Mouse (Mus musculus): Measurements from ENCODE around the gene Slc8a3. TPM values are rescaled to one million over a fixed set of nuclear protein-coding genes. Genes with fewer than 3 reads are reported as not detected.
A peak's percentile ranks its signal among the peaks of the same experiment; 100 is the strongest.

The Slc8a3 gene
- polyA plus RNA-seq, 1 experiment from 2014 or later: 0.03 TPM

DNA sequence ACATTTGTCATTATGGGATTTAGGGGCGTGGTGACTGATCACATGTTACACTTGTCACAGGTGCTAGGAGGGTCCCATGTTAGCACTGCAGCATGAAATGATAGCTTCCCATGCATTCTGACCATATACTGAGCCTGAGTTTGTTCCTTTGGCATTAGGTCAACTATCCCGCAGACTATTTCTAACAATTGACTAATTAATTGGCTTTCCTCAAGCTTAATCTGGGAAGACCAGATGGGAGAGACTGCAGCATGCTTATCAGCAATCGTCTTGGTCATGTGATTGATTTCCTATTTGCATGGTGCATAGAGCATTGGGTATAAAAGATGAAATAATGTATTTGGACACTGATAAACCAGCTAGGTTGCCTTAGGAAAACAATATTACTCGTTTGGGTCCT is 91.9 kb downstream of the Slc8a3 start:
- DNase-seq (ENCODE audit: low spot score): no peak

GRCm38 (mm10) chr12:81237158-81237557 is 95.8 kb downstream of the Slc8a3 start:
- DNase-seq (ENCODE audit: low spot score): no peak

DNA sequence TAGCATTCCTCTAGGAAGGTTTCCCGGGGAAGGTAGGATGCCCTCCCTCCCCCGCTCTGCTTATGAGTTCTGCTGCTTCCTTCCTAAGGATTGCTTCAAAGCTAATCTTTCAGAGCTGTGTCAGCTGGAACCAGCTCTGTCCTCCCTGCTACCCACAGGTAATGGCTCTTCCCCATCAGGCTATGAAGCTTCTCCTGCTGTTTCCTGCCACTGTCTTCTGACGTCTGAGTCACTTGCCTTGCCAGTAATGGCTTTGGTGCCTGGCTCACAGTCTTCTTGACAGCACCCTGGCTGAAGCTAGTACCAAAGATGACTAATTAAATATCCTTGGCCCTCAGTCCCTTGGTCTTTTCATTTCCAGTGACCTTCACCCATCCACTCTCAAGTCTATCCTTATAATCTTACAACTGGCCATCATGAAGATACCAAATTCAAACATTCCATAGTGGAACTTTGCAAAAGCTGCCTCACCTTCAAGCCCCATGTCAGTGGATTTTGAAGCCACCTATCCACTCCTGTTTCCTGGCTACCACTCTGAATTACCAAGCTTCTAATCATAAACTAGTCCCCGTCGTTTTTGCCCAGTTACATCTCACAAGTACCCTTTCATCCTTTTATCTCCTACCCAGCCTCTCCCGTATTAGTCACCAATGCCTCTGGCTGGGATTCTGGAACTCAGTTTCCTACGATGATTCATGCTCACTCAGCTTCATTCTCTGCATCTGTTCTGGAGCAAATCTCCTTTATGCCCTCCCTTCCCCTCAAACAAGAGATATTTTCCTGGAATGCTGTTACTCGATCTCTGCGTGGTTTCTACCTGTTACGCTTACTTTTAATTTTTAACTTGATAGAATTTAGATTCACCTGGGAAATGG is 97.3 kb downstream of the Slc8a3 start:
- DNase-seq (ENCODE audit: low spot score): no peak

GRCm38 (mm10) chr12:81233746-81234380 is 99.1 kb downstream of the Slc8a3 start:
- DNase-seq (ENCODE audit: low spot score): no peak

- no peak for DNase-seq (ENCODE audit: low spot score)
These were observed 105.1 kb downstream of the Slc8a3 start for GRCm38 (mm10) chr12:81227767-81228460.

- no peak for DNase-seq (ENCODE audit: low spot score)
These were observed 106.4 kb downstream of the Slc8a3 start for GRCm38 (mm10) chr12:81226590-81226989.

DNA sequence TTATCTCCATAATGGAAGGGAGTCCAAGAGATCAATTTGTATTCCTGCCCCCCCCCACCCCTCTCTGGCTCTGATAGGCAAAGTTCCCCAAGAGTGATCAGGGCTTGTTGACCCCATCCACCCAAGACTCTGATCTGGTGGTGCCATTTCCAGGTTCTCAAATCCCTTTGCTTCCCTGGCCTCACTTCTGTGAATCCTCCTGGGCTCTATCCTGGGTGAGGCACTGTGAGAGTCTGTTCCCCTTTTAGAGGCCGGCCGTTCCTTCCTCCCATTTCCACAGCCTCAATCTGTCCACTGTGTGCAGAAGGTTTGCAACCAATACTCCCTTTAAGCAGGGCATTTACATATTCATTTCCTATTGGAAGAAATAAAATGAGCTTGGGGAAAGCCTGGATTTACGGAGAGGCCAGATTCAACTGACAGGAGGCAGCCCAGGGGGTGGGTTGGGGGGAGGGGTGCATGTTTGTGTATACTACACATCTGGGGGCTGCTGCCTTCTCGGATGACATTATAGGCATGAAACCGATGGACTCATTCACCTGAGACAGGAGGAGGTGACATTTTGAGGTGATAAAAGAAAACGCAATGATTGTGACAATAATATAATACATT is 106.9 kb downstream of the Slc8a3 start:
- no peak for DNase-seq (ENCODE audit: low spot score)

- DNase-seq (ENCODE audit: low spot score): no peak
These were observed 108.1 kb downstream of the Slc8a3 start for GRCm38 (mm10) chr12:81224843-81225242.

DNA sequence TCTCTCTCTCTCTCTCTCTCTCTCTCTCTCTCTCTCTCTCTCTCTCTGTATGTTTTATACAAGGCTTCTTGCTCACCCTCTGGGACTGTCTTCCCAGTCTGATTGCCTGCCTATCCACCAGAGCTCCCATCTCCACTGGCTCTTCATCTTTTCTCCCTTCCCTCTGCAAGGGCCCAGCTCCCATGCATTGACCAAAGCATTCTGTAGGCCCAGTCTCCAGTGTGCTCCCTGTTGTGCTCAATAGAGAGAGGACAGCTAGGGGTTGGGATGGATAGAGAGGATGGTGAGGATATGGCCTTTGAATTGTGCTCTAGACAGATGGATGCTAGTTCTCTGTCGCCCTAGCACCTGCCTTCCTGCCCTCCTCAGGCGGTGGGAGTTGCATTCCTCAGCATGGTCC is 109.7 kb downstream of the Slc8a3 start:
- DNase-seq (ENCODE audit: low spot score): no peak

DNA sequence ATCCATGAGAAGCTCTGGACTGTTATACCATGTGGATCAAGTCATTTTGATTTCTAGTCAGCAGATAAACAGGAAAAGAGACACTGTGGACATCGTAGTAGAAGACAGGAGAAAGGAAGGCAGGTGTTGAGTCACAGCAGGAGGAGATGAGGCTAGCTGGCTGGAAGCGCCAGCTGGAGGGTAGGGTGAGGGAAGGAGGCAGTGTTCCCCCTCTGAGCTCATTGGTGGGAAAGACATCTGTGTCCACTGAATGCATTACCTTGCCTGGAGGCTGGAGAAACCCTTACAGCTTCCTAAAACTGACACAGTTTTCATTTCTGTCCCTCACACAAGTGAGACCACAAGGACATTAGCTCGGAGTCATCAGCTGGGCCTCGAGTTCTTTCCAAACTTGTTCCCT is 113.6 kb downstream of the Slc8a3 start:
- DNase-seq (ENCODE audit: low spot score): no peak

DNA sequence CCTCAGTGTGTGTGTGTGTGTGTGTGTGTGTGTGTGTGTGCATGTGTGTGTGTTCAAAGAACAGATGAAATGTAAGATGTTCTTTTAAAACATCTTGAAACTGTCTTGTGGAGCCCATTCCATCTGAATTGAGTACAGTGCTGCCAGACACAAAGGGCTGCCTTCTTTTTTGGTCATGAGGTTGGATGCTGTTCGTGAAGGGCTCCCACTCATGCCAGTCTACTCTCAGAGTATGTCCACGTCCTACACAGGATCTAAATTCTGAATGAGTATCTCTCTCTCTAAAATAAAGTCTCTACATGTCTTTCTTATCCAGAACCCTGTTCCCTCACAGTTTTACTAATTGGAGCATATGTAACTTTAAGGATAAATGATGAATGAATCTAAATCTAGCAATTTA is 124.4 kb downstream of the Slc8a3 start:
- DNase-seq (ENCODE audit: low spot score): no peak

DNA sequence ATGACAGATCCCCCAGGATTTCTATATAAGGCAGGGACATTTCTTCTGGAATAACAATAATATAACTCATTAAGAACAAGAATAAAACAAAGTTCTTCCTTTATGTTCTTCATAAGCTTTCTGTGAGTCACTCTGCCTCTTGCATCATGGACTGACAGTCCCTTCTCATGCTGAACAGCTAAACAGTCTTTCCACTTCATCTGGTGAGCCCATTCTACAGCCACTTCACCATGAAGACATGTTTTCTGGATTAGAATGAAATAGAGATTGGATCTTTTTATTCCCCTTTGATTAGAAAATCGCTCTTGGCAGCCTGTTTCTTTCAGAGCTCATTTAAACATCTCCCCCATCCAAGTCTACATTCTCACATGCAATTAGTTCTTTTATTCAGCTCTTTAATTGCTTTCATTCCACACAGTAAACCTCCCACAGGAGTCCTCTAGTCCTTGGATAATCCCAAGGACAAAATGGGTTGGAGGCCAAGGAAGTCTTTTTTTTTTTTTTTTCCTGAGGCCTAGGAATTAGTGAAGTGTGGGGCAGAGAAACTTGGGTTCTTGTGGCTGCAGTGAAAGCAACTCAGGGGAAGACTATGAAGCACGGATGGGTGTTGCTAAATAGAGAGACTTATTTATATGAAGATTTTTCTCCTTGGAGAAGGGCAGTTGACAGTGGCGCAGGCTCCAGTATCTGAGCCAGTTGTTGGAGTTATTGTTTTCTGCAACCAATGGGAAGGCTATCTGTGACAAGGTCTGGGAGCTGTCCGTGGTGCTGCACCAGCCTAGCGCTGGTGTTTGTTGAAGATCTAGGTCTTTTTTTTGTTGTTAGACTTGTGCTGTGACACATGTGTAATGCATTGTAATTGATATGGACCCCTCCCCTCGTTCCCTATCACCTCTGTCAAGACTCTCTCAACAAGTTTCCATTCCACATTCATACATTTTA is 127.1 kb downstream of the Slc8a3 start:
- DNase-seq (ENCODE audit: low spot score): peak; percentile 53

- no peak for DNase-seq (ENCODE audit: low spot score)
These were observed 129.8 kb downstream of the Slc8a3 start for GRCm38 (mm10) chr12:81203226-81203625.

- no peak for DNase-seq (ENCODE audit: low spot score)
These were observed 133.6 kb downstream of the Slc8a3 start for GRCm38 (mm10) chr12:81199280-81199955.

DNA sequence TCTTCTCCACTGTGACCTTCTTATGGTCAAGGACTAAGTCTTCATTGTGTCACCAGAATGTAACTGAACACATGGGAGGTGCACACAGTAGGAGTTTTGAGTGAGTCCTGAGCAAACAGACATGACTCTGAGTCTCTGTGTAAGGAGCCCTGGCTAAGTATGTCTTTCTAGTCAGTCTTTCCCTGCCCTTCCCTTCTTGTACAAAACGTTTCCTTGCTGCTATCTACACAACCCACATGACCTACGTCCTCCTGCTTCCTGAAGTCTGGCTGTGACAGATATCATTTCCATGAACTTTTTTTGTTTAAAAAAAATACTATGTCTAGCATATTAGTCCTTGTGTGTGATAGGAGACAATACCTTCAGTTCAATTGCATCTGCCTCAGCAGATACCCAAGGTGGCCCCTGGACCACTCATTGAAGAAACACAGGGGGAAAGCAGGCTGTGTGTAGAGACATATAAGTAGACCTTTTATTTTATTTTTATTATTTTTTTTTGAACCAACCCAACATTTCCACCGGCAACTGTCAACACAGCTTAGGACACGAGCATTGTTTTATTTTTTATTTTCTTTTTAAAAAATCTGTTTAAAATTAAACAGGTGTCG is 135.4 kb downstream of the Slc8a3 start:
- DNase-seq (ENCODE audit: low spot score): no peak

- DNase-seq (ENCODE audit: low spot score): no peak
These were observed 139.0 kb downstream of the Slc8a3 start for GRCm38 (mm10) chr12:81193968-81194367.

GRCm38 (mm10) chr12:81189636-81190035 is 143.3 kb downstream of the Slc8a3 start:
- no peak for DNase-seq (ENCODE audit: low spot score)

- no peak for DNase-seq (ENCODE audit: low spot score)
These were observed 144.0 kb downstream of the Slc8a3 start for GRCm38 (mm10) chr12:81188996-81189395.

- no peak for DNase-seq (ENCODE audit: low spot score)
These were observed 144.6 kb downstream of the Slc8a3 start for GRCm38 (mm10) chr12:81188423-81188822.

DNA sequence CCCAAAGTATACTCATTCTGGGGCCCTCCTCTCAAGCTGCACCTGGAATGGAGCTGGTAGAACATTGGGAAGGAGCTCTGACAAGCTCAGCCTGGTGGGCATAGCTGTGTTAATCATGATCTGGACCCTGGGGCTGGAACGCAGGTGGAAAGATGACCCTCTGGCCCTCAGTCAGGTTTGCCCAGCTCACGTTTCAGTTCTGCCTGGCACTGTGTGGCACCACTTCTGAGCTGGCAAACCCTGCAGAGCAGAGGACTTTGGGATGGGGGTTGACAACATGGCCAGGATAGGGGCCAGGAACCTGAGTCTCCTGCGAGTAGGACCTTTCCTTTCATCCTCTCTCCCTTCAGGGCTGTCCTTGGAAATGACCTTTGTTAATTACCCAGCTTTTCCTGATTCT is 146.3 kb downstream of the Slc8a3 start:
- DNase-seq (ENCODE audit: low spot score): no peak
